Mouse (Mus musculus) midbrain, embryonic 14.5 days (tissue): ENCODE measurements around the gene Clcn1. TPM values are rescaled to one million over a fixed set of nuclear protein-coding genes. Genes with fewer than 3 reads are reported as not detected.

ENCODE experiments used
- ATAC-seq: fragments of 200-750 bp; cut with Nextera tagmentation; 2 replicates; pipeline ENCODE4 v1.8.0; 2017; ENCODE audit warnings: moderate number of reproducible peaks, moderate library complexity; ENCODE audit not compliant: low FRiP score, low TSS enrichment
- DNase-seq: peaks from one replicate; pipeline ENCODE4 v3.0.0-alpha.2; 2015
- H3K27ac ChIP-seq: fragments of 300-500 bp; sonication (generic); replicated peaks from 2 replicates; pipeline ENCODE4 v1.5.1; 2014; ENCODE audit warnings: mild to moderate bottlenecking, low read depth, low read length, moderate library complexity
- H3K27me3 ChIP-seq: fragments of 300-500 bp; sonication (generic); 2 replicates; pipeline ENCODE4 v1.6.1; 2014; ENCODE audit warnings: low read length, control low read depth, mixed read lengths; ENCODE audit not compliant: control insufficient read depth, insufficient read depth
- H3K36me3 ChIP-seq: fragments of 300-500 bp; sonication (generic); 2 replicates; pipeline ENCODE4 v1.6.1; 2014; ENCODE audit warnings: low read length, control low read depth; ENCODE audit not compliant: control insufficient read depth, insufficient read depth
- H3K4me1 ChIP-seq: fragments of 300-500 bp; sonication (generic); 2 replicates; pipeline ENCODE4 v1.6.1; 2014; ENCODE audit warnings: mild to moderate bottlenecking, antibody characterized with exemption, low read length, control low read depth; ENCODE audit not compliant: control insufficient read depth, insufficient read depth
- H3K4me2 ChIP-seq: fragments of 300-500 bp; sonication (generic); 2 replicates; pipeline ENCODE4 v1.6.1; 2014; ENCODE audit warnings: mild to moderate bottlenecking, low read length, moderate library complexity
- H3K4me3 ChIP-seq: fragments of 300-500 bp; sonication (generic); replicated peaks from 2 replicates; pipeline ENCODE4 v1.5.1; 2014; ENCODE audit warnings: low read depth, low read length
- H3K9ac ChIP-seq: fragments of 300-500 bp; sonication (generic); replicated peaks from 2 replicates; pipeline ENCODE4 v1.6.1; 2014; ENCODE audit warnings: mild to moderate bottlenecking, low read length, moderate library complexity
- H3K9me3 ChIP-seq: fragments of 300-500 bp; sonication (generic); 2 replicates; pipeline ENCODE4 v1.6.1; 2016; ENCODE audit warnings: low read length, control low read depth, mixed read lengths; ENCODE audit not compliant: control insufficient read depth
- WGBS: fragments of 180-500 bp; shearing (Covaris S2); extraction: QIAGEN DNeasy Blood & Tissue Kit; methylation state at CpG from one replicate; pipeline ENCODE4 v1.1.7; 2014; 5-methylcytosine and 5-hydroxymethylcytosine counted together
- polyA plus RNA-seq: library from polyadenylated mRNA; unstranded; fragments of >200 nt; fragmentation: Nextera tagmentation; extraction: Ambion mirVana; gene quantifications from 2 replicates; pipeline ENCODE4 v1.2.1, GENCODE M21; 2014

Clcn1 gene
- polyA plus RNA-seq, 1 experiment from 2014 or later = 2.8 TPM

- no peak overlapping the region for H3K27ac ChIP-seq
- no peak overlapping the region for H3K9ac ChIP-seq
- H3K36me3 ChIP-seq = no peaks in the 10 kb centered on the region
- ATAC-seq = peak; percentile 57
- H3K4me3 ChIP-seq = no peak overlapping the region
- DNase-seq = peak; percentile 76
- 20% methylated on average over 11 of the region's 11 CpGs for WGBS
- 0 out of 2 replicates have a peak, but pooled peaks cover 2% of the 10 kb centered on the region for H3K4me1 ChIP-seq
- no peak overlapping the region for H3K4me2 ChIP-seq
- no peaks in the 10 kb centered on the region for H3K27me3 ChIP-seq
- H3K9me3 ChIP-seq = no peaks in the 10 kb centered on the region
Measured at GRCm38 (mm10) chr6:42257303-42257863, 29.1 kb upstream of the Clcn1 start.

GRCm38 (mm10) chr6:42260430-42260829 is 26.1 kb upstream of the Clcn1 start:
- DNase-seq (no peak), ATAC-seq (no peak)
- WGBS = 81% methylated on average over 6 of the region's 6 CpGs

GRCm38 (mm10) chr6:42261524-42262170 is 24.8 kb upstream of the Clcn1 start, which contains the start of gene Tmem139:
Gene Tmem139, plus strand, starts transcription at chr6:42261970.
- H3K9ac ChIP-seq = no peak within 1 kb of the TSS
- no peak within 1 kb of the TSS for H3K4me3 ChIP-seq
- no peak for ATAC-seq
- no peaks in the 10 kb centered on the region for H3K27me3 ChIP-seq
- no peak within 1 kb of the TSS for H3K27ac ChIP-seq
- peaks cover 9% of the 10 kb centered on the region for H3K4me1 ChIP-seq
- no peaks in the 10 kb centered on the region for H3K9me3 ChIP-seq
- 23% methylated on average over 20 of the region's 20 CpGs for WGBS
- H3K36me3 ChIP-seq = no peaks in the 10 kb centered on the region
- no peak within 1 kb of the TSS for H3K4me2 ChIP-seq
- no peak for DNase-seq

More at GRCm38 (mm10) chr6:42260430-42260829, 26.1 kb upstream of the Clcn1 start:
- no peaks in the 10 kb centered on the region for H3K36me3 ChIP-seq
- no peak overlapping the region for H3K9ac ChIP-seq
- H3K4me1 ChIP-seq = 0 out of 2 replicates have a peak, but pooled peaks cover 2% of the 10 kb centered on the region
- no peaks in the 10 kb centered on the region for H3K27me3 ChIP-seq
- no peaks in the 10 kb centered on the region for H3K9me3 ChIP-seq
- H3K4me3 ChIP-seq = no peak overlapping the region
- H3K4me2 ChIP-seq = no peak overlapping the region
- no peak overlapping the region for H3K27ac ChIP-seq

- H3K36me3 ChIP-seq = peaks cover 26% of the 10 kb centered on the region
- peak within 1 kb of the TSS; percentile 86 for H3K4me2 ChIP-seq
- peak within 1 kb of the TSS; percentile 91 for H3K27ac ChIP-seq
- under 1% methylated on average over 50 of the region's 51 CpGs for WGBS
- peak within 1 kb of the TSS; percentile 92 for H3K4me3 ChIP-seq
- no peaks in the 10 kb centered on the region for H3K9me3 ChIP-seq
- peak within 1 kb of the TSS; percentile 93 for H3K9ac ChIP-seq
- peaks cover 15% of the 10 kb centered on the region for H3K4me1 ChIP-seq
- DNase-seq = peak; percentile 99
- H3K27me3 ChIP-seq = no peaks in the 10 kb centered on the region
- ATAC-seq = peak; percentile 99
Measured at GRCm38 (mm10) chr6:42264626-42265312, 21.7 kb upstream of the Clcn1 start, which contains the start of gene Casp2. Gene Casp2, plus strand, starts transcription at chr6:42264985.

- no peaks in the 10 kb centered on the region for H3K9me3 ChIP-seq
- no peak for ATAC-seq
- peak; percentile 37 for DNase-seq
Measured at GRCm38 (mm10) chr6:42265391-42266330, 20.8 kb upstream of the Clcn1 start.

GRCm38 (mm10) chr6:42270817-42271216 is 15.7 kb upstream of the Clcn1 start:
- H3K4me3 ChIP-seq = no peak overlapping the region
- no peak overlapping the region for H3K9ac ChIP-seq
- no peaks in the 10 kb centered on the region for H3K9me3 ChIP-seq
- ATAC-seq (no peak), DNase-seq (no peak)
- H3K36me3 ChIP-seq = peaks cover 80% of the 10 kb centered on the region
- peaks cover 15% of the 10 kb centered on the region for H3K4me1 ChIP-seq
- no peak overlapping the region for H3K4me2 ChIP-seq
- H3K27me3 ChIP-seq = no peaks in the 10 kb centered on the region
- no peak overlapping the region for H3K27ac ChIP-seq

More at GRCm38 (mm10) chr6:42265391-42266330, 20.8 kb upstream of the Clcn1 start:
- Histone ChIP-seq H3K4me2 (peak overlapping the region; percentile 86), H3K27ac (peak overlapping the region; percentile 91), H3K27me3 (no peaks in the 10 kb centered on the region), H3K36me3 (peaks cover 34% of the 10 kb centered on the region), H3K9ac (peak overlapping the region; percentile 93), H3K4me3 (peak overlapping the region; percentile 92), H3K4me1 (peaks cover 15% of the 10 kb centered on the region)
- WGBS = under 1% methylated on average over 21 of the region's 21 CpGs

GRCm38 (mm10) chr6:42276151-42276550 is 10.3 kb upstream of the Clcn1 start:
- H3K4me2 ChIP-seq = no peak overlapping the region
- peaks cover 91% of the 10 kb centered on the region for H3K36me3 ChIP-seq
- no peak overlapping the region for H3K4me3 ChIP-seq
- ATAC-seq (no peak), DNase-seq (peak; percentile 28)
- H3K9me3 ChIP-seq = no peaks in the 10 kb centered on the region
- no peaks in the 10 kb centered on the region for H3K27me3 ChIP-seq
- no peaks in the 10 kb centered on the region for H3K4me1 ChIP-seq
- no peak overlapping the region for H3K9ac ChIP-seq
- H3K27ac ChIP-seq = no peak overlapping the region
- WGBS = 72% methylated on average over 2 of the region's 2 CpGs

- 85% methylated on average over 5 of the region's 5 CpGs for WGBS
Measured at GRCm38 (mm10) chr6:42282865-42283528, 3.5 kb upstream of the Clcn1 start.

More at GRCm38 (mm10) chr6:42282865-42283528, 3.5 kb upstream of the Clcn1 start:
- Histone ChIP-seq H3K4me1 (no peaks in the 10 kb centered on the region), H3K4me3 (no peak overlapping the region), H3K36me3 (peaks cover 85% of the 10 kb centered on the region), H3K27ac (no peak overlapping the region), H3K27me3 (no peaks in the 10 kb centered on the region), H3K4me2 (no peak overlapping the region), H3K9me3 (no peaks in the 10 kb centered on the region), H3K9ac (no peak overlapping the region)
- no peak for DNase-seq
- ATAC-seq = no peak
